Mouse (Mus musculus): ENCODE measurements around the gene Tead3.

- no peak for TF ChIP-seq GATA1 (IDR thresholded peaks at IDR 0.05; ENCODE audit: borderline replicate concordance, low read length)
- TF ChIP-seq FLI1 (IDR thresholded peaks at IDR 0.05; ENCODE audit: low read length), result no peak
Measured at GRCm38 (mm10) chr17:28345882-28346281, 4.7 kb downstream of the Tead3 start.
